Mouse (Mus musculus): ENCODE results near the gene Nudt9.

- TF ChIP-seq CTCF (IDR thresholded peaks at IDR 0.05; ENCODE audit: control insufficient read depth, insufficient read depth, insufficient read length) (no peak), MAX (IDR thresholded peaks at IDR 0.05) (no peak), USF1 (IDR thresholded peaks at IDR 0.05; ENCODE audit: low read depth) (no peak), MYOG (IDR thresholded peaks at IDR 0.05; ENCODE audit: control insufficient read depth, extremely low read depth, insufficient read length) (no peak), MYOD1 (IDR thresholded peaks at IDR 0.05; ENCODE audit: control insufficient read depth, insufficient read length, low read depth) (no peak)
These were observed 11.0 kb upstream of the Nudt9 start for GRCm38 (mm10) chr5:104035066-104035465.

Data from C2C12 (cell line).